Mouse (Mus musculus) CH12.LX (cell line): ENCODE measurements at regions not wholly inside any gene's neighbourhood (a gene's known extent, or its start where the extent isn't known, plus 50 kb on each side); places are given as distances from the start of the nearest gene placed in this dataset.

Source experiments
- CHD1 ChIP-seq: IDR thresholded peaks from 2 replicates; pipeline ENCODE4 v1.6.1; 2012; ENCODE audit warnings: low read depth, low read length, improper control_type of control experiment, inconsistent platforms
- CTCF ChIP-seq, 2 experiments: IDR thresholded peaks in 1 of 2; conservative IDR thresholded peaks in 1 of 2; 2 replicates each; pipeline ENCODE4 v1.5.1; 2011 to 2012; ENCODE audit warnings: low read depth in 2 of 2, low read length in 2 of 2, improper control_type of control experiment in 1 of 2, inconsistent platforms in 1 of 2, mild to moderate bottlenecking in 1 of 2, moderate library complexity in 1 of 2
- ELF1 ChIP-seq: IDR thresholded peaks from 2 replicates; pipeline ENCODE4 v1.6.1; 2014; ENCODE audit warnings: low read depth, mild to moderate bottlenecking, inconsistent platforms, low read length, improper control_type of control experiment
- ETS1 ChIP-seq: conservative IDR thresholded peaks from 2 replicates; pipeline ENCODE4 v1.6.1; 2012; ENCODE audit warnings: low read depth, mild to moderate bottlenecking, inconsistent platforms, low read length, improper control_type of control experiment, moderate library complexity
- MAFK ChIP-seq: IDR thresholded peaks from 2 replicates; pipeline ENCODE4 v1.6.1; 2011; ENCODE audit warnings: low read length, improper control_type of control experiment; ENCODE audit not compliant: insufficient replicate concordance
- MAX ChIP-seq: IDR thresholded peaks from 2 replicates; pipeline ENCODE4 v1.6.1; 2011; ENCODE audit warnings: low read length, improper control_type of control experiment
- NELFE ChIP-seq: IDR thresholded peaks from 2 replicates; pipeline ENCODE4 v1.6.1; 2011; ENCODE audit warnings: low read depth, low read length, improper control_type of control experiment
- POLR2A ChIP-seq: IDR thresholded peaks from 2 replicates; pipeline ENCODE4 v1.6.1; 2011; ENCODE audit warnings: low read depth, mild to moderate bottlenecking, improper control_type of control experiment, low read length
- TBP ChIP-seq: conservative IDR thresholded peaks from 2 replicates; pipeline ENCODE4 v1.6.1; 2011; ENCODE audit warnings: low read depth, low read length, improper control_type of control experiment
- USF1 ChIP-seq: IDR thresholded peaks from 2 replicates; pipeline ENCODE4 v1.6.1; 2014; ENCODE audit warnings: low read depth, mild to moderate bottlenecking, inconsistent platforms, low read length, improper control_type of control experiment

DNA sequence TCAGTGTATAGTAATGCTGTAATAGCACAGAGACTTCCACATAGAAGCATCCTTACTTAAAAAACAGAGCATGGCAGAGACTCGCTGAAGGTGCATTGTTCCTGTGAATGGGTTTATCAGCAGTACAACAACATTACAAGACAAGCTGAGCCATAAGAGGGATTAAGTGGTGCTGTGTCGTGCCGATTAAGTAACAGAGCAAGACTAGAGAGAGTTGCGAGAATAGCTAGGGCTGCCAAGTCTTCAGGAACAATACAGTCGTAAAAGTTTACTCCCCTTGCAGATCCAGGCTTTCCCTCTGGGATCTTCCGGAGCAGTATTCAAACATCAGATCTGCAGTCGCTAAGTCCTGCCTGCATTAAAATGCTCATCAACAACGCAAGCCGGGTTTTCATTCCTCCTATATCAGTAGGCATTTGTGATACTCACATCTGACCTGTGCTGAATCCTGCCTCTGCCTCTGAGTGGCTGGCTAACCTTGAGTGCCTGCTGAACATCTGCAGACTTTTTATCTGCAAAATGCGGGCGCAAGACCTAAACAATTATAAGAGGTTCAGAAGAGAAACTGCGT lies 247.1 kb downstream of the Ttll7 start:
- TF ChIP-seq POLR2A (no peak), NELFE (no peak), USF1 (no peak), ELF1 (no peak), CHD1 (no peak), CTCF (conservative IDR thresholded peaks at IDR 0.05 in 1 of 2, IDR thresholded peaks at IDR 0.05 in 1 of 2; ENCODE audit: low read depth in 2 of 2, low read length in 2 of 2) (no peak), ETS1 (no peak), TBP (no peak), MAFK (no peak), MAX (no peak)
